Mouse (Mus musculus) hindbrain, postnatal 0 days (tissue): ENCODE results near the gene Tead1. TPM values are rescaled to one million over a fixed set of nuclear protein-coding genes. Genes with fewer than 3 reads are reported as not detected.

Experiments used
- ATAC-seq: fragments of 200-750 bp; cut with Nextera tagmentation; 2 replicates; pipeline ENCODE4 v1.8.0; 2017; ENCODE audit warnings: mild to moderate bottlenecking, moderate TSS enrichment, moderate library complexity
- DNase-seq: peaks from one replicate; pipeline ENCODE4 v3.0.0-alpha.2; 2015; ENCODE audit warnings: low spot score
- H3K27ac ChIP-seq: fragments of 300-500 bp; sonication (generic); 2 replicates; pipeline ENCODE4 v1.5.1; 2014; ENCODE audit warnings: mild to moderate bottlenecking
- H3K27me3 ChIP-seq: fragments of 300-500 bp; sonication (generic); 2 replicates; pipeline ENCODE4 v1.6.1; 2014; ENCODE audit warnings: low read length, mixed read lengths; ENCODE audit not compliant: insufficient read depth
- H3K36me3 ChIP-seq: fragments of 300-500 bp; sonication (generic); 2 replicates; pipeline ENCODE4 v1.6.1; 2014; ENCODE audit warnings: low read length, mixed read lengths; ENCODE audit not compliant: insufficient read depth
- H3K4me1 ChIP-seq: fragments of 300-500 bp; sonication (generic); 2 replicates; pipeline ENCODE4 v1.6.1; 2014; ENCODE audit warnings: antibody characterized with exemption, low read length, mixed read lengths; ENCODE audit not compliant: insufficient read depth
- H3K4me2 ChIP-seq: fragments of 300-500 bp; sonication (generic); 2 replicates; pipeline ENCODE4 v1.6.1; 2014; ENCODE audit warnings: low read depth, mild to moderate bottlenecking, low read length, moderate library complexity, mixed read lengths
- H3K4me3 ChIP-seq: fragments of 300-500 bp; sonication (generic); 2 replicates; pipeline ENCODE4 v1.5.1; 2014; ENCODE audit warnings: low read length
- H3K9ac ChIP-seq: fragments of 300-500 bp; sonication (generic); replicated peaks from 2 replicates; pipeline ENCODE4 v1.6.1; 2014; ENCODE audit warnings: mild to moderate bottlenecking, low read length, moderate library complexity, mixed read lengths
- H3K9me3 ChIP-seq: fragments of 300-500 bp; sonication (generic); 2 replicates; pipeline ENCODE4 v1.6.1; 2016; ENCODE audit warnings: low read length, mixed read lengths
- CTCF ChIP-seq: IDR thresholded peaks from 2 replicates; pipeline ENCODE4 v1.5.1; 2016; ENCODE audit warnings: antibody characterized with exemption, control low read depth, low read depth
- WGBS: fragments of 180-500 bp; shearing (Covaris S2); extraction: QIAGEN DNeasy Blood & Tissue Kit; methylation state at CpG from one replicate; pipeline ENCODE4 v1.1.7; 2014; 5-methylcytosine and 5-hydroxymethylcytosine counted together
- polyA plus RNA-seq: library from polyadenylated mRNA; unstranded; fragments of >200 nt; fragmentation: Nextera tagmentation; extraction: Ambion mirVana; gene quantifications from 2 replicates; pipeline ENCODE4 v1.2.1, GENCODE M21; 2015
- total RNA-seq: library from RNA; depleted of rRNA; stranded (reverse); fragments of >200 nt; gene quantifications from 2 replicates; pipeline ENCODE4 v1.2.3, GENCODE M21; 2014

Tead1 gene
- total and polyA plus RNA-seq, 2 experiments from 2014 or later: 10.2 to 32.4 TPM

- H3K9ac ChIP-seq: no peak overlapping the region
- H3K36me3 ChIP-seq: no peaks in the 10 kb centered on the region
- H3K27me3 ChIP-seq: no peaks in the 10 kb centered on the region
- no peaks in the 10 kb centered on the region for H3K4me1 ChIP-seq
- TF ChIP-seq CTCF: no peak
- no peak overlapping the region for H3K4me3 ChIP-seq
- H3K9me3 ChIP-seq: no peaks in the 10 kb centered on the region
- ATAC-seq (no peak), DNase-seq (no peak)
- no peak overlapping the region for H3K27ac ChIP-seq
- H3K4me2 ChIP-seq: no peak overlapping the region
- 91% methylated on average over 2 of the region's 2 CpGs for WGBS
Observed at GRCm38 (mm10) chr7:112669993-112670392, 9.1 kb upstream of the Tead1 start.

GRCm38 (mm10) chr7:112678418-112679170, 524 bp upstream of the Tead1 start:
- peaks cover 5% of the 10 kb centered on the region; the same call in 1 of the 2 replicates for H3K4me1 ChIP-seq
- DNase-seq (peak; percentile 74), ATAC-seq (peak; percentile 82)
- peak overlapping the region; percentile 82 for H3K4me3 ChIP-seq
- under 1% methylated on average over 44 of the region's 44 CpGs for WGBS
- peak overlapping the region; percentile 87 for H3K27ac ChIP-seq
- no peaks in the 10 kb centered on the region for H3K9me3 ChIP-seq
- no peaks in the 10 kb centered on the region for H3K27me3 ChIP-seq
- no peak for TF ChIP-seq CTCF
- no peaks in the 10 kb centered on the region for H3K36me3 ChIP-seq
- peak overlapping the region; percentile 80 for H3K9ac ChIP-seq
- peak overlapping the region; percentile 91 for H3K4me2 ChIP-seq

GRCm38 (mm10) chr7:112679513-112680245, 561 bp downstream of the Tead1 start:
- Histone ChIP-seq H3K9me3 (no peaks in the 10 kb centered on the region), H3K4me1 (peaks cover 10% of the 10 kb centered on the region; the same call in 1 of the 2 replicates), H3K27ac (peak overlapping the region; percentile 87), H3K9ac (peak overlapping the region; percentile 80), H3K4me2 (peak overlapping the region; percentile 91), H3K36me3 (no peaks in the 10 kb centered on the region), H3K4me3 (peak overlapping the region; percentile 82), H3K27me3 (no peaks in the 10 kb centered on the region)
- DNase-seq: peak; percentile 76
- ATAC-seq: peak; percentile 73
- no peak for TF ChIP-seq CTCF
- 3% methylated on average over 58 of the region's 95 CpGs for WGBS

GRCm38 (mm10) chr7:112680498-112681251, 1.6 kb downstream of the Tead1 start:
- H3K27ac ChIP-seq: peak overlapping the region; percentile 74
- H3K36me3 ChIP-seq: no peaks in the 10 kb centered on the region
- H3K27me3 ChIP-seq: no peaks in the 10 kb centered on the region
- H3K4me1 ChIP-seq: peaks cover 19% of the 10 kb centered on the region
- WGBS: 4% methylated on average over 22 of the region's 22 CpGs
- ATAC-seq: no peak
- peak overlapping the region; percentile 80 for H3K9ac ChIP-seq
- H3K9me3 ChIP-seq: no peaks in the 10 kb centered on the region
- DNase-seq: peak; percentile 77
- no peak for TF ChIP-seq CTCF
- peak overlapping the region; percentile 82 for H3K4me3 ChIP-seq
- H3K4me2 ChIP-seq: peak overlapping the region; percentile 91

- Histone ChIP-seq H3K4me1 (peaks cover 30% of the 10 kb centered on the region), H3K36me3 (no peaks in the 10 kb centered on the region), H3K9me3 (no peaks in the 10 kb centered on the region), H3K4me3 (no peak overlapping the region), H3K9ac (no peak overlapping the region), H3K27me3 (no peaks in the 10 kb centered on the region), H3K27ac (peak overlapping the region; percentile 60), H3K4me2 (peak overlapping the region; percentile 37)
- 16% methylated on average over 23 of the region's 23 CpGs for WGBS
- ATAC-seq: peak; percentile 30; the same call in 1 of the 2 replicates
- no peak for TF ChIP-seq CTCF
- peak; percentile 52 for DNase-seq
Observed at GRCm38 (mm10) chr7:112684626-112685561, 5.8 kb downstream of the Tead1 start.
